Mouse (Mus musculus): Measurements from ENCODE around the gene Agpat4. TPM values are rescaled to one million over a fixed set of nuclear protein-coding genes. Genes with fewer than 3 reads are reported as not detected.
A peak's percentile ranks its signal among the peaks of the same experiment; 100 is the strongest.

Agpat4 gene
- polyA plus RNA-seq, 1 experiment from 2014 or later = 16.1 TPM

DNA sequence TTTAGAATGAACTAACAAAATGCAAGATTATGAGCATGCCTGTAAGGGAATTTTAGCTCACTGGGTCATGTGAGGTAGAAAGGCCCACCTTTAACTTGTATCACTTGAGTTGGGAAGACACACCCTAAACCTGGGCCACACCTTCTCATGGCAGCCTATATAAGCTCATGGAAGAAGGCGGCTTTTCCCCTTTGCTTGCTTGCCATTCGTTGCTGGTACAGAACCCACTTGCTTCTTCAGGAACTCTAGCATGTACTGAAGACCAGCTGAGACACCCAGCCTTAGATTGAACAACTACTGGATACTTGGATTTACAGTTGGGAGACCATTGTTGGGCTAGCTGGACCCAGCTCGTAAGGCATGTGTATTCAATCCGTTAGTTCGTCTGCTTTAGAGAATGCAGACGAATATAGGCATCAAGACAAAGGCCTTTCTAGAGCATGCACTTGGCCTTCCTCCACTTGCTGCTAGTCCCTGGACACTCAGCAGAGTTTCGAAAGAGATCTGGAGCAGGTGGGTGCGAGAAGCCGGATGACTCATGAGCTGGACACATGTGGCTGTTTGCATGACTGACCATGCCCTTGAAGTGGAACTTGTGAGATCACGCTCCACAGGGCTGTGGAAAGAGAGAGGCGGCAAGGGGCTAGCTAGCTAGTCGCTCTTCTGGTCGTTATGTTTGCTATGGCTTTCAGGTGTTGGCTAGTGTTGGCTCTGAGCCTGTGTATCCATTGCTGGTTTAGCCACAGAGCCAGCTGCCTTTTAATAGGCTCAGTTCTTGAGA lies 42.7 kb downstream of the Agpat4 start:
- no peak overlapping the region for H3K27ac ChIP-seq (ENCODE audit: low read depth, low read length)
- no peak overlapping the region for H3K4me2 ChIP-seq (ENCODE audit: low read length)
- 0 out of 2 replicates have a peak, but pooled peaks cover 3% of the 10 kb centered on the region for H3K36me3 ChIP-seq (ENCODE audit: control insufficient read depth, insufficient read depth, low read length)
- no peaks in the 10 kb centered on the region for H3K9me3 ChIP-seq (replicated peaks; ENCODE audit: control insufficient read depth, low read length)
- no peak overlapping the region for H3K9ac ChIP-seq (ENCODE audit: low read length)
- ATAC-seq (no peak), DNase-seq (ENCODE audit: low spot score) (no peak)
- 90% methylated on average over 13 of the region's 13 CpGs for WGBS
- no peak overlapping the region for H3K4me3 ChIP-seq (ENCODE audit: low read depth, low read length)
- peaks cover 10% of the 10 kb centered on the region for H3K4me1 ChIP-seq (ENCODE audit: control insufficient read depth, insufficient read depth, low read length)
- no peaks in the 10 kb centered on the region for H3K27me3 ChIP-seq (replicated peaks; ENCODE audit: control insufficient read depth, insufficient read depth, low read length)

DNA sequence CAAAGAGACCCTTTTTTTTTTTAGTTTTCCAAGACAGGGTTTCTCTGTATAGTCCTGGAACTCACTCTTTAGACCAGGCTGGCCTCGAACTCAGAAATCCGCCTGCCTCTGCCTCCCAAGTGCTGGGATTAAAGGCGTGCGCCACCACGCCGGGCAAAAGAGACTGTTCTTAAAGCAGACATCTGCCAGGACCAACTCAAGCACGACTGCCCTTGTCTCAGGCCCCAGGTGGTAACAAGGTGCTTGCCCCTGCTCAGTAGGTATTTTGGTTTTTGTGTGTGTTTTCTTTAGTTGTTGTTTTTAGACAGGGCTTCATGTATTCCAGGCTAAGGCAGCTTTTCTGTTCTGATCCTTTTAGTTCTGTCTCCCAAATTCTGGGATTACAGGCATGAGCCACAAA lies 43.4 kb downstream of the Agpat4 start:
- Histone ChIP-seq H3K9ac (ENCODE audit: low read length) (no peak overlapping the region), H3K27me3 (replicated peaks; ENCODE audit: control insufficient read depth, insufficient read depth, low read length) (no peaks in the 10 kb centered on the region), H3K27ac (ENCODE audit: low read depth, low read length) (no peak overlapping the region), H3K4me1 (ENCODE audit: control insufficient read depth, insufficient read depth, low read length) (peaks cover 10% of the 10 kb centered on the region), H3K4me3 (ENCODE audit: low read depth, low read length) (no peak overlapping the region), H3K4me2 (ENCODE audit: low read length) (no peak overlapping the region), H3K9me3 (replicated peaks; ENCODE audit: control insufficient read depth, low read length) (no peaks in the 10 kb centered on the region), H3K36me3 (ENCODE audit: control insufficient read depth, insufficient read depth, low read length) (0 out of 2 replicates have a peak, but pooled peaks cover 3% of the 10 kb centered on the region)
- DNase-seq (ENCODE audit: low spot score) (no peak), ATAC-seq (no peak)
- WGBS = 92% methylated on average over 7 of the region's 7 CpGs

DNA sequence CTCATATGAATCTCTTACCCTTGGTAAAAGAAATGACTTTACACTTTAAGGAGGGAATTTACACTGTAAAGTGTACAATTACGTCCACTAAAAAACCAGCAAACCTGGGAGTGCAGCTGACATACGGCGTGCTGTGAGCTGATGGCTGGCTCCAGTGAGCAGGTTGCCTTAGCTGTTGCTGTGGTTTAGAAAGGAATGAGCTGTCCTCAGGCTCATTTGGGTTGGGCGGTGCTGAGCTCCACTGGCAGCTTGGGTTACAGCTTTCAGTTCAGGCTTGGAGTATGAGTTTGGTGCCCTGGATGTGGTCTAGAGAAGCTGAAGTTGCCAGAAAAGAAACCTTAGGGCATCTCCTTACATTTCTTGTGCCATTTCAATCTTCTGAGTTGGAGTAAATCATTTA lies 44.3 kb downstream of the Agpat4 start:
- Histone ChIP-seq H3K4me1 (ENCODE audit: control insufficient read depth, insufficient read depth, low read length) (peaks cover 10% of the 10 kb centered on the region), H3K9me3 (replicated peaks; ENCODE audit: control insufficient read depth, low read length) (no peaks in the 10 kb centered on the region), H3K27me3 (replicated peaks; ENCODE audit: control insufficient read depth, insufficient read depth, low read length) (no peaks in the 10 kb centered on the region), H3K9ac (ENCODE audit: low read length) (no peak overlapping the region), H3K4me3 (ENCODE audit: low read depth, low read length) (no peak overlapping the region), H3K4me2 (ENCODE audit: low read length) (no peak overlapping the region), H3K36me3 (ENCODE audit: control insufficient read depth, insufficient read depth, low read length) (0 out of 2 replicates have a peak, but pooled peaks cover 3% of the 10 kb centered on the region), H3K27ac (ENCODE audit: low read depth, low read length) (no peak overlapping the region)
- ATAC-seq (no peak), DNase-seq (ENCODE audit: low spot score) (no peak)
- WGBS = 84% methylated on average over 4 of the region's 4 CpGs

DNA sequence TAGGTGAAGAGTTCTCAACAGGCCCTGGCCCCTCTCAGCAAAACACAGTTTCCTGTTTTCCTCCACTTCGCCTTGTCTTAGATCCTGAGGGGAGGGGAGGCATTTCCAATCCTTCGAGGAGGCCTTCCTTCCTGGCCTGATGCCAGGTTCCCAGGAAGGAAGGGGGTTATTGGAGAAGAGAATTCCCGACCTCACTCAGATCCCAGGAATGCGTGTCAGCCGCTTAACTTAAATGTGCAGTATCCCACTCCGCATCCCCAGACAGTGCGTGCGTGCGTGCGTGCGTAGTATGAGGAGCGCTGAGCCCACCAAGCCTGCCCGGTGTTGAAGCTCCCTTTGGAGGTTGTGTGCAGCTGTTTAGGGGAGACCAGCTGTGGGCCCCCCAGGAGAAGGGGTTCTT lies 44.9 kb downstream of the Agpat4 start:
- H3K9me3 ChIP-seq (replicated peaks; ENCODE audit: control insufficient read depth, low read length) = no peaks in the 10 kb centered on the region
- H3K27me3 ChIP-seq (replicated peaks; ENCODE audit: control insufficient read depth, insufficient read depth, low read length) = no peaks in the 10 kb centered on the region
- 59% methylated on average over 13 of the region's 13 CpGs for WGBS
- no peak overlapping the region for H3K4me2 ChIP-seq (ENCODE audit: low read length)
- no peak overlapping the region for H3K4me3 ChIP-seq (ENCODE audit: low read depth, low read length)
- H3K4me1 ChIP-seq (ENCODE audit: control insufficient read depth, insufficient read depth, low read length) = peaks cover 14% of the 10 kb centered on the region
- no peak overlapping the region for H3K27ac ChIP-seq (ENCODE audit: low read depth, low read length)
- H3K36me3 ChIP-seq (ENCODE audit: control insufficient read depth, insufficient read depth, low read length) = 0 out of 2 replicates have a peak, but pooled peaks cover 3% of the 10 kb centered on the region
- ATAC-seq = peak; percentile 28; the same call in 1 of the 2 replicates
- H3K9ac ChIP-seq (ENCODE audit: low read length) = no peak overlapping the region
- DNase-seq (ENCODE audit: low spot score) = peak; percentile 44

DNA sequence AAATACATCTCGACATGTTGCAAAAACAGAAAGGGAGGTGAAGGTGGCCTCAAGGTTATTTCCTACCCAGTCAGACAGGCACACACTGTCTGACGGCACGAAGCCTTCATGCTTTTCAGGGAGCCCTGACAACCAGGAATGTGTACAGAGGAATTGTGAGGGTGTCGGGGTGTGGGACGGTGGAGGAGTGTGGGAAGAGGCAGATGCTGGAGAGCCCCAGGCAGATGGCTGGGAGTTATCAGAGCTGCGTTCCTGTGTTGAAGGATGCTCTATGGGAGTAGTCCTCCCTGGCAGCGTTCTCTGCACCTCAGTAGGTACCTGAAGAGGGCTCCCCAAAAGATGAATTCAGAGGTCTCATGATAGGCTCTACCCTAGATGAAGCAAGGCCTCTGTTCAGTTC lies 45.4 kb downstream of the Agpat4 start:
- H3K4me2 ChIP-seq (ENCODE audit: low read length) = no peak overlapping the region
- DNase-seq (ENCODE audit: low spot score) (no peak), ATAC-seq (no peak)
- H3K9ac ChIP-seq (ENCODE audit: low read length) = no peak overlapping the region
- no peaks in the 10 kb centered on the region for H3K9me3 ChIP-seq (replicated peaks; ENCODE audit: control insufficient read depth, low read length)
- no peak overlapping the region for H3K4me3 ChIP-seq (ENCODE audit: low read depth, low read length)
- no peak overlapping the region for H3K27ac ChIP-seq (ENCODE audit: low read depth, low read length)
- WGBS = 78% methylated on average over 7 of the region's 7 CpGs
- peaks cover 19% of the 10 kb centered on the region for H3K4me1 ChIP-seq (ENCODE audit: control insufficient read depth, insufficient read depth, low read length)
- H3K27me3 ChIP-seq (replicated peaks; ENCODE audit: control insufficient read depth, insufficient read depth, low read length) = no peaks in the 10 kb centered on the region
- H3K36me3 ChIP-seq (ENCODE audit: control insufficient read depth, insufficient read depth, low read length) = 0 out of 2 replicates have a peak, but pooled peaks cover 3% of the 10 kb centered on the region

DNA sequence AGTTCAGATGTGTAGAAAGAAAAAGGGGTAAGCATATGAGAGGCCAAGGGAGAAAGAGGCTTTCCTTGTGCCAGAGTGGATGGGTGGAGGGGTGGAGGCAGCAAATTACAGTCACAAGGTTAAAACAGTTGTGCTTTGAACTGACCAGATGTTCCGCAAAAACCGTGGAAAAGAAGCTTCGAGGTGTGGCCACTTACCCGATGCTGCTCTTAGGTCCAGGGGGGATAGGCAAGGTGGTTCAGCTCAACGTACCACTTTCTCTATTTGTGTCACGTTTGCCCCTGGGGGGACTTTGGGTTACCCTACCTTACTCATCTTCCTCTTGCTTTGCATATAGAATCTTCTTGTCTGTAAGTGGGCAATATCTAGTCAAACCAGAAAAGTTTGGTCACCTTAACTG lies 46.0 kb downstream of the Agpat4 start:
- DNase-seq (ENCODE audit: low spot score) (no peak), ATAC-seq (no peak)
- Histone ChIP-seq H3K4me2 (ENCODE audit: low read length) (no peak overlapping the region), H3K9ac (ENCODE audit: low read length) (no peak overlapping the region), H3K9me3 (replicated peaks; ENCODE audit: control insufficient read depth, low read length) (no peaks in the 10 kb centered on the region), H3K4me3 (ENCODE audit: low read depth, low read length) (no peak overlapping the region), H3K36me3 (ENCODE audit: control insufficient read depth, insufficient read depth, low read length) (0 out of 2 replicates have a peak, but pooled peaks cover 3% of the 10 kb centered on the region), H3K27me3 (replicated peaks; ENCODE audit: control insufficient read depth, insufficient read depth, low read length) (no peaks in the 10 kb centered on the region), H3K4me1 (ENCODE audit: control insufficient read depth, insufficient read depth, low read length) (peaks cover 25% of the 10 kb centered on the region), H3K27ac (ENCODE audit: low read depth, low read length) (no peak overlapping the region)
- WGBS = 93% methylated on average over 6 of the region's 6 CpGs

DNA sequence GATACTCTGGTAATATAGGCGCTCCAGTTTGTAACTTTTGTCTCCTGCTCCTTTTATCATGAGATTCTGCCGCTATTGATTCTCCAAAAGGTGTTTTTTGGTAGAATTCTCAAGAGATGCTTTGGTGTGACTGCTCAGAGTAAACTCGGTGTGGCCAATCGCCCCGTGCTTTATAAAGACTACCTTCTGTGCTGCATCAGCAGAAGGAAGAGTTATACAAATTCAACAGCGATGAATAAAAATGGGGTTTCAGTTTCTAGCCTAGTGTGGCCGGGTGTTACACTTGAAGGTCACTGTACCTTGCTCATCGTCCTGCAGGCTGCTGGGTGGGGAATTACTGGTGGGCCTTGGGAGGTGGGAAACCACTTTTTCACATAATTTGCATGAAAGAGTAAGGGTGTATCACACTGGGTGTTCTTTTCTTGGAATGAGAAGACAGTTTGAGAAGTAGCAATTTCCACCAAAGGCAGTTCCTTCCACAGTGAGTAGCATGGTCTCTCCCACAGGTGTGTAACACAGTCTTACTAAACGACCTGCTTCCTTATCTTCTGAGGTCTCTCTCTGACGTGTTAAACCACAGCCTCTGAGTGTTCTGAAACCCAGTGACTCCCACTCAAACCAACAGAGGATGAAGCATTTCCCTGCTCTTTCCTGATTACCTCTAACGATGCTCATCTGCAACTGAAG lies 46.6 kb downstream of the Agpat4 start:
- peaks cover 28% of the 10 kb centered on the region for H3K4me1 ChIP-seq (ENCODE audit: control insufficient read depth, insufficient read depth, low read length)
- ATAC-seq = no peak

DNA sequence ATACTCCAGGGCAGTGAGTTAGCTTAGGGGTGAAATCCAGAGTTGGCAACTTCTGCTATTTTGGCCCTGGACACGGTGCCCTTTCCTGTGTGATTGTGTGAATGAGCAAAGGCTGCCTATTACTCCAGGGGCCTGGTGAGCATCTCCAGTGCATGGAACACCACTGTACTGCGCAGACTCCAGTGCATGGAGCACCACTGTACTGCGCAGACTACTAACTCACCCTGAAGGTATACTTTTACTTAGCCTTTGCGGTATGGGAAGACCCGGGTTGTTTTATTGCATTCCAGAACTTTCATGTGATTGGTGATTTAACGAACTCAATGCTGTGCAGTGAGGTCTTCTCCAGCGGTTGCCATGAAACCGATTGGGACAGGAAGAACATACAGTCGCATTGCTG lies 47.2 kb downstream of the Agpat4 start:
- H3K27ac ChIP-seq (ENCODE audit: low read depth, low read length) = no peak overlapping the region
- 95% methylated on average over 9 of the region's 9 CpGs for WGBS
- H3K9ac ChIP-seq (ENCODE audit: low read length) = no peak overlapping the region
- DNase-seq (ENCODE audit: low spot score) (no peak), ATAC-seq (no peak)
- H3K4me1 ChIP-seq (ENCODE audit: control insufficient read depth, insufficient read depth, low read length) = peaks cover 29% of the 10 kb centered on the region
- H3K9me3 ChIP-seq (replicated peaks; ENCODE audit: control insufficient read depth, low read length) = no peaks in the 10 kb centered on the region
- H3K36me3 ChIP-seq (ENCODE audit: control insufficient read depth, insufficient read depth, low read length) = no peaks in the 10 kb centered on the region
- H3K4me2 ChIP-seq (ENCODE audit: low read length) = no peak overlapping the region
- H3K4me3 ChIP-seq (ENCODE audit: low read depth, low read length) = no peak overlapping the region
- H3K27me3 ChIP-seq (replicated peaks; ENCODE audit: control insufficient read depth, insufficient read depth, low read length) = no peaks in the 10 kb centered on the region

More for the DNA sequence above, 46.6 kb downstream of the Agpat4 start:
- Histone ChIP-seq H3K27me3 (replicated peaks; ENCODE audit: control insufficient read depth, insufficient read depth, low read length) (no peaks in the 10 kb centered on the region), H3K36me3 (ENCODE audit: control insufficient read depth, insufficient read depth, low read length) (0 out of 2 replicates have a peak, but pooled peaks cover 1% of the 10 kb centered on the region), H3K27ac (ENCODE audit: low read depth, low read length) (no peak overlapping the region), H3K4me3 (ENCODE audit: low read depth, low read length) (no peak overlapping the region), H3K9me3 (replicated peaks; ENCODE audit: control insufficient read depth, low read length) (no peaks in the 10 kb centered on the region), H3K4me2 (ENCODE audit: low read length) (no peak overlapping the region), H3K9ac (ENCODE audit: low read length) (no peak overlapping the region)
- DNase-seq (ENCODE audit: low spot score) = no peak
- WGBS = 91% methylated on average over 11 of the region's 11 CpGs

DNA sequence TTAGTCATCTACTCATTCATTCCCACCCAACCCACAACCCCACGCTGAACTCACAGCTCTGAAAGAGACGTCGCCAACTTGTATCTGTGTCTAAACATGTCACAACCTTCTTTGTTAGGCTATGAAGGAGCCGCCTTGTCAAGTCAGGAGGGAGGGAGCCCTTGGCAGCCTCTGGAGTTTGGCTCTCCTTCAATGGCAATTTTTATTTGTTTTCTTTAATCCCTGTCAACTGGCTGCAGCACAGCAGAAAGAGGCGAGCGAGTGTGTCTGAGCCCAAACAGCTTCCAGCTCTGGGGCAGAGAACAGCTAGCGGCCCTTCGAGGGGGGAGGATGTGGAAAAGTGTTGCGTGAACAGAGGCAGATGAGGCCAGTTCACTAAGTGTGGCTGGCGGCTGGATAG lies 50.0 kb downstream of the Agpat4 start:
- H3K4me1 ChIP-seq (ENCODE audit: control insufficient read depth, insufficient read depth, low read length) = peaks cover 22% of the 10 kb centered on the region
- peak; percentile 90 for DNase-seq (ENCODE audit: low spot score)
- H3K36me3 ChIP-seq (ENCODE audit: control insufficient read depth, insufficient read depth, low read length) = no peaks in the 10 kb centered on the region
- no peak overlapping the region for H3K4me3 ChIP-seq (ENCODE audit: low read depth, low read length)
- 4% methylated on average over 10 of the region's 10 CpGs for WGBS
- H3K4me2 ChIP-seq (ENCODE audit: low read length) = no peak overlapping the region
- H3K9ac ChIP-seq (ENCODE audit: low read length) = no peak overlapping the region
- no peaks in the 10 kb centered on the region for H3K27me3 ChIP-seq (replicated peaks; ENCODE audit: control insufficient read depth, insufficient read depth, low read length)
- no peak overlapping the region for H3K27ac ChIP-seq (ENCODE audit: low read depth, low read length)
- H3K9me3 ChIP-seq (replicated peaks; ENCODE audit: control insufficient read depth, low read length) = no peaks in the 10 kb centered on the region
- peak; percentile 73 for ATAC-seq
